Mouse (Mus musculus) frontal cortex, postnatal 36 days (tissue): Measurements from ENCODE around the gene Rad17.

Experiments
- DNase-seq, 2 experiments: peaks; one replicate each; pipeline ENCODE4 v3.0.0; 2022; ENCODE audit warnings: low spot score in 2 of 2

Rad17 gene

GRCm38 (mm10) chr13:100650550-100651438 lies at the start of gene Rad17, which contains the start of gene Ak6:
Gene Rad17 (minus strand): TSS chr13:100651051.
Gene Ak6 (plus strand): TSS chr13:100650979.
- DNase-seq: peak; percentile 95 to 98

GRCm38 (mm10) chr13:100698866-100699265 lies 48.0 kb upstream of the Rad17 start:
- DNase-seq: no peak

GRCm38 (mm10) chr13:100697541-100697940 lies 46.7 kb upstream of the Rad17 start:
- DNase-seq: no peak

- no peak for DNase-seq
These were observed 36.7 kb upstream of the Rad17 start for GRCm38 (mm10) chr13:100687513-100687912.

GRCm38 (mm10) chr13:100684355-100684754 lies 33.5 kb upstream of the Rad17 start:
- DNase-seq: no peak

GRCm38 (mm10) chr13:100682837-100683236 lies 32.0 kb upstream of the Rad17 start:
- no peak for DNase-seq

GRCm38 (mm10) chr13:100681615-100682014 lies 30.8 kb upstream of the Rad17 start:
- no peak for DNase-seq

GRCm38 (mm10) chr13:100675936-100676635 lies 25.2 kb upstream of the Rad17 start:
- no peak for DNase-seq

- no peak for DNase-seq
These were observed 19.4 kb upstream of the Rad17 start for GRCm38 (mm10) chr13:100670181-100670741.

- DNase-seq: no peak
These were observed 18.6 kb upstream of the Rad17 start, which contains the start of gene Ccdc125 for GRCm38 (mm10) chr13:100669291-100670022. Gene Ccdc125 (plus strand): TSS chr13:100669717.

- DNase-seq: peak; percentile 22 to 54
These were observed 9.1 kb upstream of the Rad17 start for GRCm38 (mm10) chr13:100659864-100660456.

- no peak for DNase-seq
These were observed 7.2 kb upstream of the Rad17 start for GRCm38 (mm10) chr13:100658091-100658490.

- peak in 1 of 2 experiments; percentile 6 for DNase-seq
These were observed 762 bp upstream of the Rad17 start, which contains the start of gene Taf9 for GRCm38 (mm10) chr13:100651439-100652186. Gene Taf9 (plus strand): TSS chr13:100651579.

- no peak for DNase-seq
These were observed 2.6 kb downstream of the Rad17 start for GRCm38 (mm10) chr13:100648223-100648622.

GRCm38 (mm10) chr13:100642471-100643209 lies 8.2 kb downstream of the Rad17 start:
- DNase-seq: no peak

- DNase-seq: no peak
These were observed 16.7 kb downstream of the Rad17 start for GRCm38 (mm10) chr13:100634106-100634691.

GRCm38 (mm10) chr13:100622241-100622640 lies 28.6 kb downstream of the Rad17 start:
- no peak for DNase-seq

- DNase-seq: no peak
These were observed 33.3 kb downstream of the Rad17 start for GRCm38 (mm10) chr13:100617583-100617982.
